Mouse (Mus musculus): ENCODE results near the gene Zfp488. TPM values are rescaled to one million over a fixed set of nuclear protein-coding genes. Genes with fewer than 3 reads are reported as not detected.

Gene Zfp488
- total and polyA plus RNA-seq, 2 experiments from 2014 or later, result 0.98 to 4.9 TPM

GRCm38 (mm10) chr14:33923168-33924070, 55.1 kb downstream of the Zfp488 start, which contains the start of gene Gdf10:
Gdf10 (plus strand) TSS chr14:33923587.
- Histone ChIP-seq H3K27me3 (ENCODE audit: insufficient read depth, low read length) (peaks cover 22% of the 10 kb centered on the region), H3K4me3 (ENCODE audit: low read depth, low read length) (peak within 1 kb of the TSS; percentile 60), H3K9ac (replicated peaks; ENCODE audit: low read length, poor library complexity, severe bottlenecking) (peak within 1 kb of the TSS; percentile 55), H3K36me3 (ENCODE audit: insufficient read depth, low read length) (no peaks in the 10 kb centered on the region), H3K9me3 (ENCODE audit: low read length) (no peaks in the 10 kb centered on the region), H3K27ac (ENCODE audit: low read depth, low read length) (no peak within 1 kb of the TSS), H3K4me1 (ENCODE audit: insufficient read depth, low read length) (no peaks in the 10 kb centered on the region; the same call in 1 of the 2 replicates), H3K4me2 (ENCODE audit: low read depth, low read length, poor library complexity, severe bottlenecking) (peak within 1 kb of the TSS; percentile 98)
- DNase-seq (ENCODE audit: low spot score) (peak; percentile 49), ATAC-seq (ENCODE audit: low FRiP score) (peak; percentile 63)
- WGBS, result under 1% methylated on average over 68 of the region's 85 CpGs
- peak; percentile 39; the same call in 1 of the 2 replicates for TF ChIP-seq CTCF (IDR thresholded peaks at IDR 0.05)

GRCm38 (mm10) chr14:33922771-33923167, 55.8 kb downstream of the Zfp488 start:
- peak overlapping the region; percentile 98 for H3K4me2 ChIP-seq (ENCODE audit: low read depth, low read length, poor library complexity, severe bottlenecking)
- ATAC-seq (ENCODE audit: low FRiP score), result no peak
- peak overlapping the region; percentile 60 for H3K4me3 ChIP-seq (ENCODE audit: low read depth, low read length)
- 16% methylated on average over 8 of the region's 8 CpGs for WGBS
- no peak overlapping the region for H3K27ac ChIP-seq (ENCODE audit: low read depth, low read length)
- DNase-seq (ENCODE audit: low spot score), result no peak
- H3K9ac ChIP-seq (replicated peaks; ENCODE audit: low read length, poor library complexity, severe bottlenecking), result no peak overlapping the region; the same call in 1 of the 2 replicates
- H3K36me3 ChIP-seq (ENCODE audit: insufficient read depth, low read length), result no peaks in the 10 kb centered on the region
- no peaks in the 10 kb centered on the region; the same call in 1 of the 2 replicates for H3K4me1 ChIP-seq (ENCODE audit: insufficient read depth, low read length)
- H3K27me3 ChIP-seq (ENCODE audit: insufficient read depth, low read length), result peaks cover 22% of the 10 kb centered on the region
- H3K9me3 ChIP-seq (ENCODE audit: low read length), result no peaks in the 10 kb centered on the region
- no peak for TF ChIP-seq CTCF (IDR thresholded peaks at IDR 0.05)

- WGBS, result 15% methylated on average over 14 of the region's 14 CpGs
- no peak overlapping the region for H3K9ac ChIP-seq (replicated peaks; ENCODE audit: low read length, poor library complexity, severe bottlenecking)
- no peak for TF ChIP-seq CTCF (IDR thresholded peaks at IDR 0.05)
- no peak overlapping the region for H3K4me3 ChIP-seq (ENCODE audit: low read depth, low read length)
- H3K27ac ChIP-seq (ENCODE audit: low read depth, low read length), result no peak overlapping the region
- H3K4me1 ChIP-seq (ENCODE audit: insufficient read depth, low read length), result no peaks in the 10 kb centered on the region; the same call in 1 of the 2 replicates
- H3K36me3 ChIP-seq (ENCODE audit: insufficient read depth, low read length), result no peaks in the 10 kb centered on the region
- H3K9me3 ChIP-seq (ENCODE audit: low read length), result no peaks in the 10 kb centered on the region
- no peak overlapping the region for H3K4me2 ChIP-seq (ENCODE audit: low read depth, low read length, poor library complexity, severe bottlenecking)
- peaks cover 22% of the 10 kb centered on the region for H3K27me3 ChIP-seq (ENCODE audit: insufficient read depth, low read length)
- DNase-seq (ENCODE audit: low spot score) (peak; percentile 67), ATAC-seq (ENCODE audit: low FRiP score) (no peak)
Measured at GRCm38 (mm10) chr14:33920727-33921559, 57.6 kb downstream of the Zfp488 start.

Other genes starting within 250 kb of the Zfp488 start
- gene Gdf10, start 55.2 kb downstream of the Zfp488 start, total RNA-seq (2014; rRNA removed), result 5.3 and 13.3 TPM in 2 replicates
- 3.2 and 3.7 TPM in 2 replicates for gene Gdf10, start 55.2 kb downstream of the Zfp488 start, polyA plus RNA-seq (2015; fragmentation: Nextera tagmentation; extraction: Ambion mirVana)
- gene Gdf2, start 37.7 kb downstream of the Zfp488 start, total RNA-seq (2014; rRNA removed), result 0.09 and 0.11 TPM in 2 replicates
- gene Gdf2, start 37.7 kb downstream of the Zfp488 start, polyA plus RNA-seq (2015; fragmentation: Nextera tagmentation; extraction: Ambion mirVana), result not detected in 2 replicates
- 0.16 and 0.47 TPM in 2 replicates for gene Rbp3, start 24.8 kb downstream of the Zfp488 start, total RNA-seq (2014; rRNA removed)
- gene Rbp3, start 24.8 kb downstream of the Zfp488 start, polyA plus RNA-seq (2015; fragmentation: Nextera tagmentation; extraction: Ambion mirVana), result 0.07 and 0.31 TPM in 2 replicates
- not detected in 2 replicates for gene Gm30083, start 36.4 kb upstream of the Zfp488 start, total RNA-seq (2014; rRNA removed)
- gene Gm30083, start 36.4 kb upstream of the Zfp488 start, polyA plus RNA-seq (2015; fragmentation: Nextera tagmentation; extraction: Ambion mirVana), result not detected in 2 replicates
- gene Gm5460, start 38.0 kb upstream of the Zfp488 start, total RNA-seq (2014; rRNA removed), result not detected in 2 replicates
- not detected in 2 replicates for gene Gm5460, start 38.0 kb upstream of the Zfp488 start, polyA plus RNA-seq (2015; fragmentation: Nextera tagmentation; extraction: Ambion mirVana)
- not detected in 2 replicates for gene Antxrl, start 73.9 kb upstream of the Zfp488 start, total RNA-seq (2014; rRNA removed)
- not detected in 2 replicates for gene Antxrl, start 73.9 kb upstream of the Zfp488 start, polyA plus RNA-seq (2015; fragmentation: Nextera tagmentation; extraction: Ambion mirVana)
- gene Anxa8, start 107.2 kb upstream of the Zfp488 start, total RNA-seq (2014; rRNA removed), result 0.24 and 0.93 TPM in 2 replicates
- 0.73 and 0.77 TPM in 2 replicates for gene Anxa8, start 107.2 kb upstream of the Zfp488 start, polyA plus RNA-seq (2015; fragmentation: Nextera tagmentation; extraction: Ambion mirVana)
- not detected in 2 replicates for gene A630023A22Rik, start 124.0 kb upstream of the Zfp488 start, total RNA-seq (2014; rRNA removed)
- gene A630023A22Rik, start 124.0 kb upstream of the Zfp488 start, polyA plus RNA-seq (2015; fragmentation: Nextera tagmentation; extraction: Ambion mirVana), result not detected in 2 replicates
- gene Npy4r, start 173.7 kb upstream of the Zfp488 start, total RNA-seq (2014; rRNA removed), result 0.09 and 0.33 TPM in 2 replicates
- gene Npy4r, start 173.7 kb upstream of the Zfp488 start, polyA plus RNA-seq (2015; fragmentation: Nextera tagmentation; extraction: Ambion mirVana), result 0.10 and 0.21 TPM in 2 replicates
- gene Gprin2, start 222.9 kb upstream of the Zfp488 start, total RNA-seq (2014; rRNA removed), result 44.6 and 49.3 TPM in 2 replicates
- gene Gprin2, start 222.9 kb upstream of the Zfp488 start, polyA plus RNA-seq (2015; fragmentation: Nextera tagmentation; extraction: Ambion mirVana), result 7.2 and 7.7 TPM in 2 replicates
- 2.1 and 2.6 TPM in 2 replicates for gene Syt15, start 240.8 kb upstream of the Zfp488 start, total RNA-seq (2014; rRNA removed)
- gene Syt15, start 240.8 kb upstream of the Zfp488 start, polyA plus RNA-seq (2015; fragmentation: Nextera tagmentation; extraction: Ambion mirVana), result 0.80 and 0.96 TPM in 2 replicates

Measured in midbrain, postnatal 0 days (tissue).